Mouse (Mus musculus) midbrain, embryonic 15.5 days (tissue): ENCODE measurements around the gene Agpat3. TPM values are rescaled to one million over a fixed set of nuclear protein-coding genes. Genes with fewer than 3 reads are reported as not detected.

Source experiments
- ATAC-seq: fragments of 200-750 bp; cut with Nextera tagmentation; replicated peaks from 2 replicates; pipeline ENCODE4 v1.8.0; 2017; ENCODE audit warnings: moderate TSS enrichment
- H3K27ac ChIP-seq: fragments of 300-500 bp; sonication (generic); 2 replicates; pipeline ENCODE4 v1.5.1; 2015; ENCODE audit warnings: mild to moderate bottlenecking, inconsistent platforms
- H3K27me3 ChIP-seq: fragments of 300-500 bp; sonication (generic); replicated peaks from 2 replicates; pipeline ENCODE4 v1.6.1; 2015; ENCODE audit warnings: inconsistent platforms
- H3K36me3 ChIP-seq: fragments of 300-500 bp; sonication (generic); replicated peaks from 2 replicates; pipeline ENCODE4 v1.6.1; 2015; ENCODE audit warnings: inconsistent platforms
- H3K4me1 ChIP-seq: fragments of 300-500 bp; sonication (generic); 2 replicates; pipeline ENCODE4 v1.6.1; 2015; ENCODE audit warnings: inconsistent platforms
- H3K4me2 ChIP-seq: fragments of 300-500 bp; sonication (generic); 2 replicates; pipeline ENCODE4 v1.6.1; 2015; ENCODE audit warnings: inconsistent platforms, mild to moderate bottlenecking, moderate library complexity
- H3K4me3 ChIP-seq: fragments of 300-500 bp; sonication (generic); 2 replicates; pipeline ENCODE4 v1.5.1; 2015; ENCODE audit warnings: mild to moderate bottlenecking, inconsistent platforms
- H3K9ac ChIP-seq: fragments of 300-500 bp; sonication (generic); 2 replicates; pipeline ENCODE4 v1.6.1; 2015; ENCODE audit warnings: mild to moderate bottlenecking, inconsistent platforms
- H3K9me3 ChIP-seq: fragments of 300-500 bp; sonication (generic); 2 replicates; pipeline ENCODE4 v1.6.1; 2016; ENCODE audit warnings: inconsistent platforms
- WGBS: fragments of 180-500 bp; shearing (Covaris S2); methylation state at CpG from one replicate; pipeline ENCODE4 v1.1.7; 2015; ENCODE audit warnings: mixed read lengths; 5-methylcytosine and 5-hydroxymethylcytosine counted together
- polyA plus RNA-seq: library from polyadenylated mRNA; unstranded; fragments of >200 nt; fragmentation: Nextera tagmentation; extraction: Ambion mirVana; gene quantifications from 2 replicates; pipeline ENCODE4 v1.2.1, GENCODE M21; 2015

Gene Agpat3
- polyA plus RNA-seq, 1 experiment from 2014 or later = 73.4 TPM

GRCm38 (mm10) chr10:78259230-78259629 is 93.1 kb downstream of the Agpat3 start:
- no peak for ATAC-seq
- Histone ChIP-seq H3K27me3 (no peaks in the 10 kb centered on the region), H3K36me3 (no peaks in the 10 kb centered on the region), H3K9ac (no peak overlapping the region), H3K4me2 (no peak overlapping the region), H3K9me3 (no peaks in the 10 kb centered on the region), H3K27ac (no peak overlapping the region), H3K4me1 (no peaks in the 10 kb centered on the region), H3K4me3 (no peak overlapping the region)
- WGBS = 81% methylated on average over 5 of the region's 5 CpGs

GRCm38 (mm10) chr10:78258142-78258675 is 94.1 kb downstream of the Agpat3 start:
- Histone ChIP-seq H3K9me3 (no peaks in the 10 kb centered on the region), H3K4me3 (no peak overlapping the region), H3K4me1 (no peaks in the 10 kb centered on the region), H3K9ac (no peak overlapping the region), H3K27me3 (no peaks in the 10 kb centered on the region), H3K36me3 (no peaks in the 10 kb centered on the region), H3K27ac (no peak overlapping the region), H3K4me2 (no peak overlapping the region)
- 83% methylated on average over 6 of the region's 6 CpGs for WGBS
- no peak for ATAC-seq

DNA sequence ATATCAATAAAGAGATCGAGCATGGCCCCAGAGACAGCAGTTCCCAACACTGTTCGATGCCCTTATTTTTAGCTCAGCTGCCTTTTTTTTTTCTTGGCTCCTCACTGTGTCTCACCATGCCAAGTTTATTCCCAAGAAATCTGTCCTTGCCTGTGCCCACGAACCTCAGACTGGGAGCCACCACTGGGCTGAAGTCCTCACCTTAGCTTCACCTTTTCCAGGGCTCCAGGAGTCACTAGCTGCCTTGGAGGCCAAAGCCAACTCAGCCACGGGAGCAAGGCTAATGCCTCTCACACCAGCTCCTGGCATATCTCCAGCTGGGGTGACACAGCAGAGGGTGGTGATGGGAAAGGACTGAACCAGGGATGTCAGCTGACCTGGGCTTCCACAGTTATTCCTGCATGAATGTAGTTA is 96.6 kb downstream of the Agpat3 start:
- Histone ChIP-seq H3K27me3 (no peaks in the 10 kb centered on the region), H3K4me3 (no peak overlapping the region), H3K27ac (no peak overlapping the region), H3K9ac (no peak overlapping the region), H3K4me2 (no peak overlapping the region), H3K36me3 (no peaks in the 10 kb centered on the region), H3K4me1 (no peaks in the 10 kb centered on the region), H3K9me3 (no peaks in the 10 kb centered on the region)
- WGBS = 68% methylated on average over 4 of the region's 4 CpGs
- ATAC-seq = no peak

DNA sequence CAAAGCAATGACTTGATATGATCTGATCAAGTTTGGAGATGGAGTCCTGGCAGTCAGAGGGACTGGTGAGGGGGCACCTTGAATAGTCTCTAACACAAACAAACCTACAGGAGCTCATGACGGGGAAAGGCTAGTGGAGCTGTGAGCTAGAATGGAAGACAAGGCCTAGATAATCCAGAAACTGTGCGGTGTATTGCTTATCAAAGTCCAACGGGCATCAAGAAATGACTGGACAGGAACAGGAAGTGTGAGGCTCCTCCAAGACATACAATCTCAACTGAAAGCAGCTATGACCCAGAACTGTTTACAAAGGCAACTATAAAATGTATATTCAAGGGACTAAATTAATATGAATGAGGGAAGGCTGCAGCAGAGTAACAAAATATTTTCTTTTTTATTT is 105.1 kb downstream of the Agpat3 start:
- WGBS = 92% methylated on average over 3 of the region's 3 CpGs
- Histone ChIP-seq H3K9me3 (no peaks in the 10 kb centered on the region), H3K4me2 (no peak overlapping the region), H3K27me3 (no peaks in the 10 kb centered on the region), H3K36me3 (no peaks in the 10 kb centered on the region), H3K9ac (no peak overlapping the region), H3K27ac (no peak overlapping the region), H3K4me1 (peaks cover 22% of the 10 kb centered on the region), H3K4me3 (no peak overlapping the region)
- ATAC-seq = no peak

- no peak for ATAC-seq
- Histone ChIP-seq H3K9me3 (no peaks in the 10 kb centered on the region), H3K4me2 (no peak overlapping the region), H3K27me3 (no peaks in the 10 kb centered on the region), H3K27ac (no peak overlapping the region), H3K4me1 (peaks cover 26% of the 10 kb centered on the region), H3K9ac (no peak overlapping the region), H3K36me3 (no peaks in the 10 kb centered on the region), H3K4me3 (no peak overlapping the region)
- WGBS = 80% methylated on average over 4 of the region's 4 CpGs
Observed at GRCm38 (mm10) chr10:78246725-78247124, 105.6 kb downstream of the Agpat3 start.

- Histone ChIP-seq H3K4me3 (peak overlapping the region; percentile 79), H3K4me1 (peaks cover 27% of the 10 kb centered on the region), H3K4me2 (peak overlapping the region; percentile 86), H3K27ac (peak overlapping the region; percentile 89), H3K9ac (peak overlapping the region; percentile 72), H3K36me3 (no peaks in the 10 kb centered on the region), H3K27me3 (no peaks in the 10 kb centered on the region), H3K9me3 (no peaks in the 10 kb centered on the region)
- ATAC-seq = peak; percentile 63
- 14% methylated on average over 7 of the region's 7 CpGs for WGBS
Observed at GRCm38 (mm10) chr10:78245225-78245547, 107.1 kb downstream of the Agpat3 start.

GRCm38 (mm10) chr10:78244438-78245224 is 107.7 kb downstream of the Agpat3 start, which contains the start of gene Trappc10:
Trappc10 (minus strand) TSS chr10:78244641.
- Histone ChIP-seq H3K36me3 (no peaks in the 10 kb centered on the region), H3K27me3 (no peaks in the 10 kb centered on the region), H3K9me3 (no peaks in the 10 kb centered on the region), H3K9ac (peak within 1 kb of the TSS; percentile 72), H3K4me2 (peak within 1 kb of the TSS; percentile 86), H3K4me1 (peaks cover 27% of the 10 kb centered on the region), H3K4me3 (peak within 1 kb of the TSS; percentile 79), H3K27ac (peak within 1 kb of the TSS; percentile 89)
- WGBS = under 1% methylated on average over 70 of the region's 74 CpGs
- ATAC-seq = peak; percentile 96

GRCm38 (mm10) chr10:78244058-78244437 is 108.2 kb downstream of the Agpat3 start:
- peaks cover 27% of the 10 kb centered on the region for H3K4me1 ChIP-seq
- peak; percentile 72 for ATAC-seq
- H3K9me3 ChIP-seq = no peaks in the 10 kb centered on the region
- peak overlapping the region; percentile 89 for H3K27ac ChIP-seq
- 0% methylated on average over 33 of the region's 33 CpGs for WGBS
- peak overlapping the region; percentile 72 for H3K9ac ChIP-seq
- H3K4me2 ChIP-seq = peak overlapping the region; percentile 86
- H3K4me3 ChIP-seq = peak overlapping the region; percentile 79
- H3K36me3 ChIP-seq = no peaks in the 10 kb centered on the region
- H3K27me3 ChIP-seq = no peaks in the 10 kb centered on the region

DNA sequence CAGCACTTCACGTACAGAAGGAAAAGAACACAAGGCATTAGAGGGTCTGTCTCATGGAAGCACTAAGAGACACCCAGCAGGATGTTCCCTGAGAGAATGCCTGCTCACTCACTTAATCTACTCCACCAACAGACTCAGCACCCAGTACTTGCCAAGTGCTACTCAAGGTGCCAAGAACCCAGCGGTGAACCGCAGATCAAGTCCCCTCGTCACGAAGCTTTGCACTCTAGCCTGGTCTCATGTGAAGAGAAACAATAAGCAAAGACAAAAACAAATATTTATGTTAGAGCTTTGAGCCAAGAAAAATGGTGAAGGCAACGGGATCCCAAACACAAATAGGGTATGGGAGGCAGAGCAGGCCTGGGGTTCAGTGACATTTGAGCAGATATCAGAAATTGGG is 113.4 kb downstream of the Agpat3 start:
- H3K27me3 ChIP-seq = no peaks in the 10 kb centered on the region
- no peak overlapping the region for H3K4me2 ChIP-seq
- no peak overlapping the region for H3K4me3 ChIP-seq
- WGBS = 80% methylated on average over 6 of the region's 6 CpGs
- H3K9me3 ChIP-seq = no peaks in the 10 kb centered on the region
- no peak overlapping the region for H3K9ac ChIP-seq
- no peaks in the 10 kb centered on the region; the same call in 1 of the 2 replicates for H3K36me3 ChIP-seq
- peaks cover 26% of the 10 kb centered on the region for H3K4me1 ChIP-seq
- H3K27ac ChIP-seq = no peak overlapping the region
- ATAC-seq = no peak

DNA sequence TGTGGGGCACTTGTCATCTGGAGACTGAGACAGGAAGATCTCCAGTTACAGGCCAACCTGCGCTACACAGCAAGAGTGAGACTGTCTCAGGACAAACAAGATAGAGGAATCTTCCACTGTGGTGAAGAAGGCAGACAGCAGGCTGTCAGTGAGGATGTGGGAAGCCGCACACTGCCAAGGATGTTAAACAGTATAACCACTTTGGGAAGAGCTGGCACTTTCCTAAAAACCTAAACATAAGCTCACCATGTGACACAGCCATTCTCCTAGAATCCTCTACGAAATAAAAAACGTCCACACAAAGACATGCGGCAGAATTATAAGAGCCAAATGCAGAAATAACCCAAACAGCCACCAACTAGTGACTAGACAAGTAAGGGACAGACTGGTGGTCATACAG is 114.0 kb downstream of the Agpat3 start:
- Histone ChIP-seq H3K9ac (no peak overlapping the region), H3K4me3 (no peak overlapping the region), H3K36me3 (no peaks in the 10 kb centered on the region; the same call in 1 of the 2 replicates), H3K4me1 (peaks cover 20% of the 10 kb centered on the region), H3K4me2 (no peak overlapping the region), H3K9me3 (no peaks in the 10 kb centered on the region), H3K27me3 (no peaks in the 10 kb centered on the region), H3K27ac (no peak overlapping the region)
- ATAC-seq = no peak
- 92% methylated on average over 5 of the region's 5 CpGs for WGBS

GRCm38 (mm10) chr10:78237809-78238208 is 114.5 kb downstream of the Agpat3 start:
- no peak overlapping the region for H3K27ac ChIP-seq
- peaks cover 15% of the 10 kb centered on the region for H3K4me1 ChIP-seq
- no peak overlapping the region for H3K9ac ChIP-seq
- H3K9me3 ChIP-seq = no peaks in the 10 kb centered on the region
- no peak overlapping the region for H3K4me3 ChIP-seq
- no peaks in the 10 kb centered on the region for H3K27me3 ChIP-seq
- no peak for ATAC-seq
- H3K36me3 ChIP-seq = no peaks in the 10 kb centered on the region; the same call in 1 of the 2 replicates
- no peak overlapping the region for H3K4me2 ChIP-seq
- 92% methylated on average over 6 of the region's 6 CpGs for WGBS

DNA sequence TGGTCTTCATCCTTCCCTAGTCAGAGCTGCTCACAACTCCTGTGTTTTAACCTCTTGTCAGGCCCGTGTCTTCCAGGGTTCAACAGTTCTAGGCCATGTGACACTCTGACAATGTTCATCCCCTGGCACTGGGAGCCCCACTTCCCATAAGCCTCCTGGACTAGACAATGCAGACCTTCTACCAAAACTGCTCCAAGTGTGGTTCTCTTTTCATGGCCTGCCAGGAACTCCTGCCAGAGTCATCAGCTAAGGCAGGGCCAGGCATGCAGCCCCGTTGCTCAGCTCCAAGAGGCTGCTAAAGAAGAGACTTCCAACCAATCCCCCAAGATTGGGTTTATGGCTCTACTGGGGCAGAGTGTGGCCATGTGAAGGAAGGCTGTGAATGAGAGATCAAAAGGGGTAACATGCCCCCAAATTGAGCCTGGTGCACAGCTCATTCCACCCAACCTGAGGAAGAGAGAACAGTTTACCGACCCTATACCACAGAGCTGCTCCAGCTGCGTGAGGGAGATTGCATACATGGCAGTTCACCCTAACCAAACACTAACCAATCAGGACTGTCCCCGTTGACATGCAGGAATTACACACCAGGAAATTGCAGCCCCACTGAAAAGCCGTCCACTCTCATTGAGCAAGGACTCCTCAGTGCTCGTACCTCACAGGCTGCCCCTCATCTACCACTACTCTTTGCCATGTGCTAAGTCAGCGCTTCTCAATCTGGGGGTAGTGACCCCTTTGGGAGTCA is 115.2 kb downstream of the Agpat3 start:
- 86% methylated on average over 8 of the region's 8 CpGs for WGBS
- Histone ChIP-seq H3K4me3 (no peak overlapping the region), H3K9me3 (no peaks in the 10 kb centered on the region), H3K4me2 (no peak overlapping the region), H3K36me3 (no peaks in the 10 kb centered on the region; the same call in 1 of the 2 replicates), H3K9ac (no peak overlapping the region), H3K4me1 (peaks cover 8% of the 10 kb centered on the region; the same call in 1 of the 2 replicates), H3K27ac (no peak overlapping the region), H3K27me3 (no peaks in the 10 kb centered on the region)
- no peak for ATAC-seq
